Mouse (Mus musculus) WW6 (cell line): ENCODE measurements at regions not wholly inside any gene's neighbourhood (a gene's known extent, or its start where the extent isn't known, plus 50 kb on each side); places are given as distances from the start of the nearest gene placed in this dataset.

ENCODE experiments used
- DNase-seq: peaks from one replicate; pipeline ENCODE4 v3.0.0-alpha.2; 2013; ENCODE audit warnings: low read depth, low spot score

DNA sequence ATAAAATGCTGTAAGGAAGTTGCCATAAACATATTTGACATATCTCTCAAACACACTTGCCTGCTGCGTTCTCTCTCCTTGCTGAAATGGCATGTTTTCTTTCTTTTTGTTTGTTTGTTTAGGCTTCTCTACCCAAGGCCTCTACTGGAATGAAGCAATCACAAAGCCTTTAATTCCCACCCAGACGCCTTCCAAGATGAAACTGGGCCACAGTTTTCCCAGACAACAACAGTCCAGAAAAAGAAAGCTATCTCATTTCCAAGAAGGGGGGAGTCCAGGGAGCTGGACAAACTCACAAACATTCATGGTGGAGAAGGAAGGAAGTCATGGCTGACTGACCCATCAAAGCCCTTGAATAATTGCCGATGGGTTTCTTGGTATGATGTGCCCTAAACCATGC is 234.1 kb downstream of the Gm45692 start:
- no peak for DNase-seq

GRCm38 (mm10) chr8:26354516-26354915 is 235.2 kb downstream of the Gm45692 start:
- DNase-seq = no peak

- DNase-seq = no peak
These were observed 237.5 kb downstream of the Gm45692 start for GRCm38 (mm10) chr8:26356801-26357200.

- DNase-seq = no peak
These were observed 239.4 kb downstream of the Gm45692 start for GRCm38 (mm10) chr8:26358711-26359136.

- DNase-seq = no peak
These were observed 243.0 kb downstream of the Gm45692 start for GRCm38 (mm10) chr8:26362366-26362765.

DNA sequence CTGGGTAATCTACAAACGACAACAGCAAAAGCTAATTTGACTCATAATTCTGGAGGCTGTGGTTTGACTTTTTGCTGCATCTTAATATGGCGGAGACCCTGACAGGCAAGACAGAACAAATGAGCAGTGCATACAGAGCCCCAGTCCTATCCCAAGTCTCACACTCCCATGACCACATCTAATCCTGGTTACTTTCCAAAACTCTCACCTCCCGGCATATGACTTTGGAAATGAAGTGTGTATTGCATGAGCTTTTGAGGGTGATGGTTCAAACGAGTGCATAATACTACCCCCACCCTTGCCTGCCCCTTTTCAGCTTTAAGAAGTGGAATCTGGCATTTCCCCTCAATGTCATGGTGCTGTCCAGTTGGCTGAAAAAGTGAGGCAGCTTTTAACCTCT is 244.3 kb downstream of the Gm45692 start:
- DNase-seq = no peak

DNA sequence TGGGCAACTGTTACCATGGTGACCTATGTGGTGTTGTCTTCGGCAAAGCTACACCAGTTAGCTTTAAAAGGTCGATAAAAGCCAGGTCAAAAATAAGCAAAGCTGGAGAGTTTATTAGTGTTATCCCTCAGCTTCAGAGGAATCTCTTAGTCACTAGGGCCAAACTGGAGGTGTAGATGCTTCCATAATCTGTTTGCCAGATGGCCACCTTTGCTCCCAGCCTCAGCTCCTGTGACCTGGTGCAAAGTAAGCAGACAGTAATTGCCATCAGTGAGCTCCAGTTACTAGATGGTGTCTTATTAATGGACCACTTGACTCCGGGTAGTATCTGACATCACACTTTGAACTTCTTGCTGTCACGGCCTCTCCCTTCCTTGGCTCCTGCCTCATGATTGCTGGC is 245.3 kb downstream of the Gm45692 start:
- DNase-seq = no peak

DNA sequence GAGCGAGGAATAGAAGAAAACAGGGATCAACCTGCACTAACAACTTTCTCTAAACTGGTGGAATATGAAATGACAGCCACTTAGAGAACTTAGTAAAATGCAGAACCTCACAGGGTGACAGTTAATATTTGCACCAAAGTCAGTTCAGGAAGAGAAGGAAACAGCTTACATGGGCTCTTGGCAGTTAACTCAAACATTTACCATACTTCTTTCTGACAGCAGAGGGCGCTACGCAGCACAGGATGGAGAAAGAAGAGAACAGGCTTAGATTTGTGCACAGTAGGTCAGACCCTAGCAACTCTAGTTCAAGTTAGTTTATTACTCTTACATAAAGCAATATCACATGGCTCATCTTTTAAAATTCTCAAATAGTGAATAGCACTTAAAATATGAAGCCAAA is 261.3 kb downstream of the Gm45692 start:
- DNase-seq = no peak

DNA sequence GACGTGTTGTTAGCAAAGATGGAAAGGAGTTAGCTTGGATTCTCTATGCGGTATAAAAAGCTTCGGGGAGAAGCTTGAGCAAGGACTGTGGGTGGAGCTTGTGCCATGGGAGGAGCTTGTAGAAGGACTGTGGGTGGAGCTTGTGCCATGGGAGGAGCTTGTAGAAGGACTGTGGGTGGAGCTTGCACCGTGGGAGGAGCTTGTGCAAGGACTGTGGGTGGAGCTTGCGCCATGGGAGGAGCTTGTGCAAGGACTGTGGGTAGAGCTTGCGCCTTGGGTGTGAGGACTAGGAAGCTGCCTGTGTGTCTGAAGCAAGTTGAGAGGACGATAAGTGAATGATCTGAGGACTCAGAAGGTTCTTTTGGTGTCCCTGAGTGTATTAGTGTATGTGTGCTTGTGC is 263.1 kb downstream of the Gm45692 start:
- DNase-seq = no peak

- no peak for DNase-seq
These were observed 264.6 kb downstream of the Gm45692 start for GRCm38 (mm10) chr8:26383886-26384285.

DNA sequence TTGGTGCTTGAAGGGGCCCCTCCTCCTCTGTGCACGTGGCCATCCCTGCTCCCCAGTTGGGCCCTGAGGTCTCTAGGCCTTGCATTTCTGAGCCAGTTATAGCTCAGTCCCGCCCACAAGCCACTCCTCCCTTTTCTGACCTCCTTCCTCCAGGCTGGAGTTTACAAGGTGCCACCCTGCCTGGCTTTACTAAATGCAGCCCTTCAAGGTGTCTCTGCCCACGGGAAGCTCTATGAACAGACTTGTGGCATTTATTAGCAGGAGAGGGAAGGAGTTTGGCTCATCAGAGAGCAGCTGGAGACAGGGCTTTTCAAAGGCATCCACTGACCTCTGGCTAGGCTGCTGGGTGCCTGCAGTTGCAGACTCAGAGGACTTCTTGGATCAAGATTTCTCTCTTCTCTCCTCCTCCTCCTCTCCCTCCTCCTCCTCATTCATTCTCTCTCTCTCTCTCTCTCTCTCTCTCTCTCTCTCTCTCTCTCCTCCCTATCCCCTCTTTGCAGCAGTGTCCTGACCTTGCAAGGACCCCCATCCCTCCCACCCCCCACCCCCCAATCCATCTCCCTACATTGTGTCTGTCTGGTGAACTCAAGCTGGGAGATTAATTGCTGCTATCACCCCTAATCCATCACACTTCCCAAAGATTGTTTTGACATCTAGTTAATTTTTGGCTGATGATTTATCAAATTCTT is 265.1 kb downstream of the Gm45692 start:
- DNase-seq = no peak

DNA sequence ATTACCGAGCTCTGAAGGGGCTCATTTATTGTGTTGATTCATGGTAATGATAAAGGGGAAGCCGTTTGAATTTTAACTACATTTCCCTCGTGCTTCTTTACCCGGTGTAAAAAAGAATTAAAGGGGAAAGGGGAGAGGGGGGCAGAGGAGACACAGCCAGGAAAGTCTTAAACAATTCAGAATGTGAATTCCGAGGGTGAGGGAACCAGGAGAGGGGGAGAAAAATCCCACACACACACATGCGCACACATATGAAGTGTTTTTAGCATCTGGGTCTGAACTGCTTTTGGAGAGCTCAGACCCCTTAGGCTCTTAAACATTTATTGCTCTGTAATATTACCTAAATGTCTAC is 265.6 kb downstream of the Gm45692 start:
- no peak for DNase-seq

DNA sequence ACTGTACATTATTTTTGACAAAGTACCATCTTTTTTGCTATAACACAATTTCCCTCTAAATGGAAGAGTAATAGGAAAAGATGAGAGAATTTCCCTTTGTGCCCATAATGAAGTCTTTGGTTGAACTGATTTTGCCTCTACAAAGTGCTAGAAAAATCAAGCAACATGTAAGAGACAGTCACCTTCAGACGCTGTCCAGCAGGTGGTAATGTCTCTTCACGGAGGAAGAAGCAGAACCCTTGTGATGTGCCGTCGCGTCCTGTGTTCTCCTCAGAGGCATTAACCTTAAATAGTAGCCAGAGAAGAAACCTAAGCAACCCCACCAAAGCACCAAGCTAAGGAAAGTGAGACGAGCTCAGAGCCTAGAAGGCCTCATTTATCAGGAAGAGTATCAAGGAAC is 275.7 kb downstream of the Gm45692 start:
- DNase-seq = no peak

GRCm38 (mm10) chr8:26420002-26420401 is 300.7 kb downstream of the Gm45692 start:
- no peak for DNase-seq

DNA sequence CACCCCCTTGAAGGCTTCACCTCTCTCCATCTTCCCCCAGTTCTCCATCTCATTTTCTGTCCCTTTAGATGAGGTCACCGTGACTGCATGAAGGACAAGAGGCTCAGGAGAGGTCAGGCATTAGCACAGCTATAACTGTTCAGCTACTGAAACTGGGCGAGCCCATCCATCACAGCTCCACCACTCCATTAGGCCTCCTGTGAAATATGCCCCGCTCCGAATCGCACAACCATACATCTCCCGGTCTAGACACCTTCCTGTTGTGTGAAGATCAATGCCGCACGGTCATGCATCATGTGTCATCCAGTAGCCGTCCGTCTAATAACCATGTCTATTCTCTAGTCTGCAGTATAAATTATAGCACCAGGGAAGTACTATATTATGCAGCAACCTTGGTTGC is 301.2 kb downstream of the Gm45692 start:
- DNase-seq = no peak

DNA sequence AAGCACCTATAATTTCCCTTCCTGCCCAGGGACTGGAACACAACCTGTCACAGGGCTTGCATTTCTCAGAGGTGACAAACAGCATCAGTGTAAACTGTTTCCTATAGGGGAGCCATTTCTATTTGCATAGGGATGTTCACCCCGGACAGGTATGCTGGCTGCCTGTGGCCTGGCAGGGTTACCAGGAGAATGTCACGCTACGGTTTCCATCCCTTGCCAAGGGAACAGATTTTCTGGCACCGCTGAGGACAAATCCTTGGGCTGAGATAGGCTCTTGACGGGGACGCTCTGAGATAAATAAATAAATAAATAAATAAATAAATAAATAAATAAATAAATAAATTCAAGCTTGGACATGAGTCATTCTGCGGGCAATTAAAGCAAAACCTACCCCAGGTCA is 308.0 kb downstream of the Gm45692 start:
- DNase-seq = no peak

DNA sequence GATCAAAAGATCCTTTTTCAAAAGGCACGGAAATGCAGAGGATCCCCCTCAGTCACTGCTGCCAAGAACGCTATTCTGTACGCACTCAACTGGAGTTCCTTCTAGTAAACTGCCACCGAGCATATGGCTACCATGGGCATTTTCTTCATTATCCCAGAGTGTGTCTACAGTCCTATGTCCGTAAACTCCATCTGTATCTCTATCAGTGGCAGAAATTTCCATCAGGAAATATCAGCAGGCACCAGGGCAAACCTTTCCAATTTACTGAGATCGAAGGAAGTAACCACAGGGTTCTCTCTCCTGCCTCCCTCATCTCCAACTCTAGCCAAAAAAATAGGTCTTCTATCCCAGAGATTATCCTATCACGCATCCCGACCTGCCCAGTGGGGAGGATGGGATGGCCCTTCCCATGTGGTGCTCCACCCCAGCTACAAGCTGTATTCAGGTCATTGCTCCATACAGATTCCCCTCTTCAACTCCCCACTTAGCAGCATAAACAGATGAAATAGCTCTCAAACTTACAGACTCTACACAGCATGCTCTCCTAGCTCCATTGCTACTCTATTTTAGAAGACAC is 310.5 kb downstream of the Gm45692 start:
- DNase-seq = no peak

DNA sequence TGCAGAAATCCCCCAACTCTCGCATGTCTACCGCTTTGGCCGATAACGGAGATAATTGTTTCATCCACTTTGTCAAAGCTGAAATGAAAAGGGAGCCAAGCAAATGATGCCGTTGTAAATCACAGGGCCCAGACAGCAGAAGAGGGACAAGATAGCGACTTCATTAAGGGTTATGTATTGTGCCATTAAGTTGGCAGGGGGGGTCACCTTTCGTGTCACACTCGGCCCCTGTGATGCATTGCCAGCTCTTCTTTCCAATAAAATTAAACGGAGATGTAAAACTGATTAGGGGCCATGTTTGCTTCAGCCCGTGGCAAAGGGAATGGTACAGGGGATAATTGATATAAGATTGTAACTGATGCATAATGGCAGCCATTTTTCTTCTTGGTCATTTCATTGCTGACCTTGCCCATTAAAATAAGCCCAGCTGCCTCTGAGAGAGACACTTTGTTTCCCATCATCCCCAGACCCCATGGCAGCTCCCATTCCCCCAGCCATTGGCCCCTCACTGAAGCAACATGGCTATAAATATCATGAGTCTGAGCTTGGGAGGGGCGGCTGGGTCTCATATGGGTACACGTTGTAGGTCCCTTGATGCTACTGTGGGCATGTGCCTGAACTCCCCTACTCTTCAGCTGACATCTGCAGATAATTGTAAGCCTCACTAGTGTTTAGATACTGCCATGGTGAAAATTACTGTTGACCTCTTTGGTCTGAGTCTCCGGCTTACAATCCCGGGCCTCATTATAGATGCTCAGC is 313.0 kb downstream of the Gm45692 start:
- no peak for DNase-seq

DNA sequence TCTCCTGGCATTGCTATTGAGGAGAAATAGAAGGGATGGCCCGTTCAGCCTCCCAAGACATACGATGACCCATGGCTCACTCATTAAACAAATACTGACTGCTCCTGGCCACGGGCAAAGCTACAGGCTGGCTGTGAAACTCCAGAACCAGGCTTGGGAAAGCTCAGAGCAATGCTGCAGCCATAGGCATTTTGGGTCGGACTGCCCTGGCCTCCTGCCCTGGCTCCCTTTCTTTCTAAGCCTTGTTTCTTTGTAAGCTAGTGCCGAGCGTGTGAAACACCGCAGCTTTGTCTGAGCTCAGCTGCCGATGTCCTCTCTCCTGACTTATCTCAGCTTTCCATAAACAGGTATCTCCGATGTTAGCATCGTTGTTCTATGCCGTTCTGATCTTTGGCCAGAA is 316.9 kb downstream of the Gm45692 start:
- no peak for DNase-seq

- DNase-seq = no peak
These were observed 318.2 kb downstream of the Gm45692 start for GRCm38 (mm10) chr8:26437571-26437970.

GRCm38 (mm10) chr8:26438246-26438862 is 319.0 kb downstream of the Gm45692 start:
- DNase-seq = no peak

GRCm38 (mm10) chr8:26438877-26439276 is 319.5 kb downstream of the Gm45692 start:
- no peak for DNase-seq
